Mouse (Mus musculus) heart, embryonic 11.5 days (tissue): ENCODE results near the gene Taf9. TPM values are rescaled to one million over a fixed set of nuclear protein-coding genes. Genes with fewer than 3 reads are reported as not detected.

Experiments used
- ATAC-seq: fragments of 200-750 bp; cut with Nextera tagmentation; replicated peaks from 2 replicates; pipeline ENCODE4 v1.8.0; 2017; ENCODE audit warnings: moderate library complexity; ENCODE audit not compliant: insufficient number of reproducible peaks, low FRiP score, low TSS enrichment
- H3K27ac ChIP-seq: fragments of 300-500 bp; sonication (generic); 2 replicates; pipeline ENCODE4 v1.5.1; 2014; ENCODE audit warnings: mild to moderate bottlenecking, low read depth, low read length
- H3K27me3 ChIP-seq: fragments of 300-500 bp; sonication (generic); 2 replicates; pipeline ENCODE4 v1.6.1; 2014; ENCODE audit warnings: mild to moderate bottlenecking, low read length, mixed read lengths; ENCODE audit not compliant: control insufficient read depth, insufficient read depth
- H3K36me3 ChIP-seq: fragments of 300-500 bp; sonication (generic); 2 replicates; pipeline ENCODE4 v1.6.1; 2014; ENCODE audit warnings: mild to moderate bottlenecking, low read length, moderate library complexity, mixed read lengths; ENCODE audit not compliant: control insufficient read depth, insufficient read depth
- H3K4me1 ChIP-seq: fragments of 300-500 bp; sonication (generic); 2 replicates; pipeline ENCODE4 v1.6.1; 2014; ENCODE audit warnings: low read length; ENCODE audit not compliant: control insufficient read depth, insufficient read depth
- H3K4me2 ChIP-seq: fragments of 300-500 bp; sonication (generic); 2 replicates; pipeline ENCODE4 v1.6.1; 2014; ENCODE audit warnings: mild to moderate bottlenecking, moderate library complexity
- H3K4me3 ChIP-seq: fragments of 300-500 bp; sonication (generic); 2 replicates; pipeline ENCODE4 v1.5.1; 2014; ENCODE audit warnings: low read depth, low read length
- H3K9ac ChIP-seq: fragments of 300-500 bp; sonication (generic); 2 replicates; pipeline ENCODE4 v1.6.1; 2014; ENCODE audit warnings: mild to moderate bottlenecking, low read depth, low read length, moderate library complexity
- H3K9me3 ChIP-seq: fragments of 300-500 bp; sonication (generic); replicated peaks from 2 replicates; pipeline ENCODE4 v1.6.1; 2016; ENCODE audit warnings: low read length; ENCODE audit not compliant: control insufficient read depth
- WGBS: fragments of 180-500 bp; shearing (Covaris S2); extraction: QIAGEN DNeasy Blood & Tissue Kit; methylation state at CpG from one replicate; pipeline ENCODE4 v1.1.7; 2014; ENCODE audit not compliant: insufficient replicate concordance; 5-methylcytosine and 5-hydroxymethylcytosine counted together
- polyA plus RNA-seq: library from polyadenylated mRNA; unstranded; fragments of >200 nt; fragmentation: Nextera tagmentation; extraction: Ambion mirVana; gene quantifications from 2 replicates; pipeline ENCODE4 v1.2.1, GENCODE M21; 2014

Gene Taf9
- polyA plus RNA-seq, 1 experiment from 2014 or later, result 7.4 TPM

- no peaks in the 10 kb centered on the region for H3K27me3 ChIP-seq
- peak within 1 kb of the TSS; percentile 95 for H3K27ac ChIP-seq
- peak within 1 kb of the TSS; percentile 95 for H3K9ac ChIP-seq
- peak within 1 kb of the TSS; percentile 96 for H3K4me3 ChIP-seq
- H3K36me3 ChIP-seq, result no peaks in the 10 kb centered on the region
- ATAC-seq, result peak; percentile 98
- H3K9me3 ChIP-seq, result no peaks in the 10 kb centered on the region
- under 1% methylated on average over 67 of the region's 73 CpGs for WGBS
- peak within 1 kb of the TSS; percentile 86 for H3K4me2 ChIP-seq
- H3K4me1 ChIP-seq, result peaks cover 7% of the 10 kb centered on the region; the same call in 1 of the 2 replicates
These were observed 585 bp upstream of the Taf9 start, which contains the start of the genes Ak6 and Rad17 for GRCm38 (mm10) chr13:100650550-100651438. Gene Ak6, plus strand, starts transcription at chr13:100650979. Gene Rad17, minus strand, starts transcription at chr13:100651051.

DNA sequence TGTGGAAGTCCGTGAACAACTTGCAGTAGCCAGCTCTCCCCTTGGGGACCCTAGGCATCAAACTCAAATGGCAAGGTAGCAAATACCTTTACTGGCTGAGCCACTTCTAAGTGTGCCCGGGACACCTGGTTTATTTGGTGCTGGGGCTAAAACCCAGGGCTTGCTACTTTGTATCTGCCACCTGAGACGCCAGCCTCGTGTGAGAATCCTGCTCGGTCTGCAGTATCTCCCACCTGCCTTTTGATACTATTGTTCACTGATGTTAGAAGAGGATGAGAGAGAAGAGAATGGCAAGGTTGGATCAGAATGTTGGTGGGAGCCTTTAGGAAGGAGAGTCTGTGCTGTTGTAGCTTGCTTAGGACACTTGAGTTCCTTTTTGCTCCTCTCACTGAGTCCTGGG is 6.7 kb downstream of the Taf9 start:
- ATAC-seq, result no peak
- Histone ChIP-seq H3K36me3 (no peaks in the 10 kb centered on the region), H3K9me3 (no peaks in the 10 kb centered on the region), H3K27ac (no peak overlapping the region), H3K4me1 (no peaks in the 10 kb centered on the region; the same call in 1 of the 2 replicates), H3K27me3 (no peaks in the 10 kb centered on the region), H3K9ac (no peak overlapping the region), H3K4me3 (no peak overlapping the region), H3K4me2 (no peak overlapping the region)
- WGBS, result 87% methylated on average over 5 of the region's 5 CpGs

- H3K4me2 ChIP-seq, result no peak overlapping the region
- H3K36me3 ChIP-seq, result peaks cover 3% of the 10 kb centered on the region; the same call in 1 of the 2 replicates
- no peaks in the 10 kb centered on the region for H3K9me3 ChIP-seq
- H3K4me1 ChIP-seq, result no peaks in the 10 kb centered on the region; the same call in 1 of the 2 replicates
- ATAC-seq, result no peak
- H3K27ac ChIP-seq, result no peak overlapping the region
- H3K4me3 ChIP-seq, result no peak overlapping the region
- no peaks in the 10 kb centered on the region for H3K27me3 ChIP-seq
- 40% methylated on average over 4 of the region's 4 CpGs for WGBS
- no peak overlapping the region for H3K9ac ChIP-seq
These were observed 8.6 kb downstream of the Taf9 start for GRCm38 (mm10) chr13:100659864-100660456.

GRCm38 (mm10) chr13:100669291-100670022 is 18.1 kb downstream of the Taf9 start, which contains the start of gene Ccdc125:
Gene Ccdc125, plus strand, starts transcription at chr13:100669717.
- Histone ChIP-seq H3K4me2 (peak within 1 kb of the TSS; percentile 83), H3K4me3 (peak within 1 kb of the TSS; percentile 76), H3K36me3 (peaks cover 3% of the 10 kb centered on the region; the same call in 1 of the 2 replicates), H3K27ac (peak within 1 kb of the TSS; percentile 57), H3K27me3 (no peaks in the 10 kb centered on the region), H3K9me3 (no peaks in the 10 kb centered on the region), H3K9ac (peak within 1 kb of the TSS; percentile 91), H3K4me1 (no peaks in the 10 kb centered on the region)
- ATAC-seq, result peak; percentile 50
- whole genome bisulfite sequencing, result under 1% methylated on average over 44 of the region's 44 CpGs

GRCm38 (mm10) chr13:100670181-100670741 is 18.9 kb downstream of the Taf9 start:
- peak overlapping the region; percentile 83 for H3K4me2 ChIP-seq
- H3K27me3 ChIP-seq, result no peaks in the 10 kb centered on the region
- H3K4me1 ChIP-seq, result no peaks in the 10 kb centered on the region
- ATAC-seq, result no peak
- H3K36me3 ChIP-seq, result peaks cover 3% of the 10 kb centered on the region; the same call in 1 of the 2 replicates
- WGBS, result 42% methylated on average over 9 of the region's 9 CpGs
- peak overlapping the region; percentile 91 for H3K9ac ChIP-seq
- no peaks in the 10 kb centered on the region for H3K9me3 ChIP-seq
- 0 out of 2 replicates have a peak overlapping the region, but pooled peaks have one; percentile 57 for H3K27ac ChIP-seq
- peak overlapping the region; percentile 76 for H3K4me3 ChIP-seq

DNA sequence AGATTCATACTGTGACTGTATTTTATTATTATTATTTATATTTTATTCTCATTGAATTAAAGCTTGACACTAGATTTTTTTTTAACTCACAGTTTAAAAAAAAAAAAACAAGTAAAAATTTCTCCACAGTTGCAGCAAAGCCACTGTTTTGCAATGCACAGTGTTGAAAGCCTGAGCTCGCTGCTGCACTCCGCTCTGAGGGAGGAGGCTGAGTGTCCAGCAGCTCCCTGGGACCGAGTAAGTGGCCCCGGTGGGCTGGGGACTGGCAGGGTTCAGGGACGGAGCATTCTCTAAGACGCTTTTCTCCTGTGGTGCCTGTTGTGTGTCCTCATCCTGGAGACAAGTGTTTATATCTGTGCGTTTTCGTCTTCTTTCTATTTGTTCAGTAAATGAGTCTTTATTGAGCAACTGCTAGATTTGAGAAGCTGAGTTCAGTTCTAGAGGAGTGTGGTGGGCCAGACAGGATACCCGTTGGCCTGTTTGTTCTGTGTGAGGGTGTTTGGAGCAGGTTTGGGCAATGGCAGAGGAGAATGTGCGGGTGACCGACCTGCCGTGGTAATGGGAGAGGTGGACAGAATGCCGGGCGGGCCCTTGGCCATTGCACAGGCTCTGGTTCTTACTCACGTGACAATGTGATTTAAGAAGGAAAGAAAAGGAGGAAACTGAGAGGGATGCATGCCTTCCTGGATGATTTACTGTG is 24.7 kb downstream of the Taf9 start:
- no peaks in the 10 kb centered on the region for H3K4me1 ChIP-seq
- H3K4me3 ChIP-seq, result no peak overlapping the region
- no peak overlapping the region for H3K9ac ChIP-seq
- no peak for ATAC-seq
- H3K27me3 ChIP-seq, result no peaks in the 10 kb centered on the region
- H3K9me3 ChIP-seq, result no peaks in the 10 kb centered on the region
- H3K4me2 ChIP-seq, result no peak overlapping the region
- 78% methylated on average over 15 of the region's 15 CpGs for WGBS
- H3K36me3 ChIP-seq, result no peaks in the 10 kb centered on the region
- no peak overlapping the region for H3K27ac ChIP-seq

DNA sequence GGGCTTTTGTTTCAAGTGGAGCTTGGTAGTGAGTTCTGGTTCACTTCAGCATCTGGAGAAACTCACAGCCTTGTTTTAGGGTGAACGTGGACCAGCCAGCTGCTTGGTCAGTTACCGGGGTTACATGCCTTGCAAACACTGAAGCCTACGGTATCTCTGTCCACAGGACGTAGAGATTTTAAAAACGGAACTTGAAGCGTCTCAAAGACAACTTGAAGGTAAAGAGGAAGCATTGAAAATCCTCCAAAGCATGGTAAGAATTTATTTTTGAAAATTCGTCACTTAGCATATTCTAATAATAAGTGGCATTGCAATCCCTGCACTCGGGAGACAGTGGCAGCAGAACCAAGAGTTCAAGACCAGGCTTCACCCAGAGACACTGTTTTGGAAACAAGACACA is 30.2 kb downstream of the Taf9 start:
- H3K4me1 ChIP-seq, result no peaks in the 10 kb centered on the region
- WGBS, result 79% methylated on average over 8 of the region's 8 CpGs
- no peak overlapping the region for H3K4me3 ChIP-seq
- no peaks in the 10 kb centered on the region for H3K9me3 ChIP-seq
- H3K4me2 ChIP-seq, result no peak overlapping the region
- no peak overlapping the region for H3K27ac ChIP-seq
- H3K36me3 ChIP-seq, result no peaks in the 10 kb centered on the region
- ATAC-seq, result no peak
- H3K27me3 ChIP-seq, result no peaks in the 10 kb centered on the region
- H3K9ac ChIP-seq, result no peak overlapping the region
